Mouse (Mus musculus): Measurements from ENCODE around the gene Fkbp6. TPM values are rescaled to one million over a fixed set of nuclear protein-coding genes. Genes with fewer than 3 reads are reported as not detected.

Gene Fkbp6
- polyA plus RNA-seq, 1 experiment from 2014 or later, result not detected

DNA sequence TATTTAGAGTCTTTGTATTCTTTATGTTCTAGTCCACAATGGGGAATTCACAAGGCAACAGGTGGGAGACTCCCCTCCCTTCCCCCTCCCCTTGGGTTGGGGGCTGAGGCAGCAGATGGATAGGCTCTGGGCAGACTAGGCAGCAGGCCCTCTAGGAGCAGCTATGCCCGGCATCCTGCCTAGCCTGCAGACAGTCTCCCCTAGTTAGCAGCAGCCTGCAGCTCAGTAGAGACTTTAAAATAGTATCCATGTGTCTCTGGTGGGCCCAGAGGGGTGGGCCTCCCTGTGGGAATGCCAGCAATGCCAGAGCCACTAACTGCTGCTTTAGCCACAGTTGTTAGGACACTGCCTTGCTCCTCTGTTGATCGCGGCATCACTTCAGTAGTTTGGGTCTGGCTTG, 107.2 kb downstream of the Fkbp6 start:
- no peak for ATAC-seq
- in situ Hi-C loops (cut with MboI; ENCODE audit: low pct_unique_long_range_greater_than_20kb), result no loop called here

GRCm38 (mm10) chr5:135242136-135242535, 107.7 kb downstream of the Fkbp6 start:
- ChIA-PET CTCF (no interaction called here), POLR2A (interaction anchor here (1.0 kb wide), 1 partner anchor 9 kb away, joined by 3 read pairs; the partner anchor contains the start of gene Fzd9)
- in situ Hi-C loops (cut with MboI; ENCODE audit: low pct_unique_long_range_greater_than_20kb), result no loop called here
- H3K27me3 ChIP-seq, result no peaks in the 10 kb centered on the region
- DNase-seq (ENCODE audit: low read depth, low spot score) (no peak), ATAC-seq (no peak)
- no peak for TF ChIP-seq CTCF (IDR thresholded peaks at IDR 0.05)

More for the DNA sequence above, 107.2 kb downstream of the Fkbp6 start:
- ChIA-PET CTCF (no interaction called here), POLR2A (interaction anchor here (1.0 kb wide), 1 partner anchor 8 kb away, joined by 3 read pairs; the partner anchor contains the start of gene Fzd9)
- TF ChIP-seq CTCF (IDR thresholded peaks at IDR 0.05), result no peak
- H3K27me3 ChIP-seq, result no peaks in the 10 kb centered on the region
- no peak for DNase-seq (ENCODE audit: low read depth, low spot score)

Other genes starting within 250 kb of the Fkbp6 start
- 12.3 TPM for gene Tbl2, start 200.4 kb downstream of the Fkbp6 start, polyA plus RNA-seq (2021)
- 43.5 TPM for gene Bcl7b, start 181.8 kb downstream of the Fkbp6 start, polyA plus RNA-seq (2021)
- 92.8 TPM for gene Baz1b, start 162.8 kb downstream of the Fkbp6 start, polyA plus RNA-seq (2021)
- gene Fzd9, start 98.8 kb downstream of the Fkbp6 start, polyA plus RNA-seq (2021), result 0.39 TPM
- gene Trim50, start 3.3 kb upstream of the Fkbp6 start, polyA plus RNA-seq (2021), result not detected
- 28.7 TPM for gene Nsun5, start 19.9 kb upstream of the Fkbp6 start, polyA plus RNA-seq (2021)
- gene Pom121, start 44.5 kb upstream of the Fkbp6 start, polyA plus RNA-seq (2021), result 33.2 TPM
- gene Hip1, start 195.1 kb upstream of the Fkbp6 start, polyA plus RNA-seq (2021), result 74.3 TPM
- gene Ccl26, start 213.5 kb upstream of the Fkbp6 start, polyA plus RNA-seq (2021), result not detected
- gene Ccl24, start 223.0 kb upstream of the Fkbp6 start, polyA plus RNA-seq (2021), result not detected

All from Patski (cell line).